Mouse (Mus musculus) testis, adult 10 weeks (tissue): ENCODE data around the gene Gm4952. TPM values are rescaled to one million over a fixed set of nuclear protein-coding genes. Genes with fewer than 3 reads are reported as not detected.

Source experiments
- polyA plus RNA-seq: library from polyadenylated mRNA; stranded (reverse); fragments of 350-450 nt; fragmentation: Illumina TruSeq; extraction: RNeasy Lipid Tissue Mini Kit (QIAGEN cat#74804); gene quantifications from one replicate; pipeline ENCODE4 v1.2.3, GENCODE M21; 2014; ENCODE audit warnings: low read depth, low replicate concordance

Gene Gm4952
- not detected for polyA plus RNA-seq

GRCm38 (mm10) chr19:12599674-12600073 is at the start of gene Gm4952:
Gene Gm4952, plus strand, starts transcription at chr19:12599974.

GRCm38 (mm10) chr19:12633176-12633575 is 33.4 kb downstream of the Gm4952 start, which contains the start of gene Glyat:
Gene Glyat, plus strand, starts transcription at chr19:12633308.

DNA sequence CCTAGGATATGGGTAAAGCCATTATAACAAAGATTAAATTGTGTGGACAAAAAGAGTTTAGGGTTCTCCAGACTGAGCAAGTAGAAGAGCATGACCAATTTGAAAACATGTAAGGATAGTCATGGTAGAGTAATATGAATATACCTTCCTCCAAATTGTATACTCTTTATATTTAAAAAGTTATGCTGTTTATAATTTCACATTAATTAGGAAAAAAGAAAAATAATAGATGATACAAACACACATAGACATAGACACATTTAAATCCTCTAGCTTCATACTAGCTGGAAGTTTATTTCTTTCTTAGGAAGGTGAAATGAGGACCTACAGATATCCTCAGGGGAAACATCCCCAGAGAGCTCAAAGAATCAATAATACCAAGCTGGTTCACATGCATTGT is 70.4 kb downstream of the Gm4952 start, which contains the start of gene Olfr1442:
TSS of gene Olfr1442 (plus strand) at position 301 of the 400 bp plus-strand sequence.

GRCm38 (mm10) chr19:12677812-12678211 is 78.0 kb downstream of the Gm4952 start, which contains the start of gene Olfr1443:
Gene Olfr1443, plus strand, starts transcription at chr19:12678112.

Other genes starting within 250 kb of the Gm4952 start
- not detected for gene Olfr1440, start 212.7 kb upstream of the Gm4952 start, polyA plus RNA-seq
- not detected for gene Olfr1441, start 182.5 kb upstream of the Gm4952 start, polyA plus RNA-seq
- 0.15 TPM for gene Pfpl, start 172.1 kb upstream of the Gm4952 start, polyA plus RNA-seq
- gene Mpeg1, start 139.2 kb upstream of the Gm4952 start, polyA plus RNA-seq = 17.7 TPM
- 10.8 TPM for gene Dtx4, start 98.5 kb upstream of the Gm4952 start, polyA plus RNA-seq
- 1.2 TPM for gene Fam111a, start 54.2 kb upstream of the Gm4952 start, polyA plus RNA-seq
- 0.48 TPM for gene Glyat, start 33.3 kb downstream of the Gm4952 start, polyA plus RNA-seq
- not detected for gene Olfr1442, start 70.5 kb downstream of the Gm4952 start, polyA plus RNA-seq
- gene Olfr1443, start 78.1 kb downstream of the Gm4952 start, polyA plus RNA-seq = not detected
- gene Keg1, start 95.8 kb downstream of the Gm4952 start, polyA plus RNA-seq = 0.17 TPM
- 4.7 TPM for gene Cntf, start 165.7 kb downstream of the Gm4952 start, polyA plus RNA-seq
- gene Zfp91, start 196.2 kb downstream of the Gm4952 start, polyA plus RNA-seq = 230 TPM
- gene Lpxn, start 196.2 kb downstream of the Gm4952 start, polyA plus RNA-seq = 24.7 TPM
- not detected for gene Gm5244, start 246.7 kb downstream of the Gm4952 start, polyA plus RNA-seq